Mouse (Mus musculus) bone marrow, adult 2 months (tissue): ENCODE results near the gene Gas6.

Experiments used
- CTCF ChIP-seq: fragments of 200-500 bp; IDR thresholded peaks from 2 replicates; pipeline ENCODE4 v1.5.1; 2011; ENCODE audit warnings: low read length, control low read depth; ENCODE audit not compliant: control insufficient read depth, insufficient read depth
- POLR2A ChIP-seq: fragments of 200-500 bp; IDR thresholded peaks from 2 replicates; pipeline ENCODE4 v1.6.1; 2011; ENCODE audit warnings: low read depth, mild to moderate bottlenecking, control low read depth, low read length, borderline replicate concordance; ENCODE audit not compliant: control insufficient read depth

DNA sequence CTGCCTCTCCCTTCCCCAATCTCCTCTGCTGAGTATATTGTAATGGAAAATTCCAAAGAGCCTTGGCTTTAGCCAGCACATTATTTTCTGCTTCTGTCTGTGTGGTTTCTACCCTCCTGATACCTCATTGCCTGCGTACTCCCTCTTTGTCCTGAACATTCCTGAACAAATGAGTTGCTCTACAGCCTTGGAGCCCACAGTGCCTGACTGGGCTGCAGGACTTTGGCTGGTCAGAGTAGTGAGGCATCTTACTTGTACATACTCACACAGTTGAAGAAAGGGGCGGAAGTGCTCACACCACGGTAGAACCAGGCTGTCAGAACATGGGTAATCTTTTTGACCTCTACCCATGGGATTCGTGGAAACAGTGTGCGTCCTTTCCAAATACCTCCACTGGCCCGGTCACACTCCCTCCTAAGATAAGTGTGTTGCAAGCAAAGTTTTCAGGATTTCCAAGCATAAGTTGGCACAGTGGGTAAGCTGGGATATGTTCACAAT, 23.0 kb upstream of the Gas6 start:
- no peak for TF ChIP-seq CTCF
- no peak for TF ChIP-seq POLR2A
